Mouse (Mus musculus): ENCODE measurements at regions not wholly inside any gene's neighbourhood (a gene's known extent, or its start where the extent isn't known, plus 50 kb on each side); places are given as distances from the start of the nearest gene placed in this dataset.
A peak's percentile ranks its signal among the peaks of the same experiment; 100 is the strongest.
"Not testable (repeated sequence)": the region's sequence is repeated elsewhere in the genome, so short reads cannot be mapped to it uniquely, and the experiment has no call there.

GRCm38 (mm10) chr6:47679946-47680345 lies 84.8 kb upstream of the Ezh2 start:
- not testable (repeated sequence) for ATAC-seq

- ATAC-seq, result not testable (repeated sequence)
Measured at GRCm38 (mm10) chr6:47672741-47673140, 77.6 kb upstream of the Ezh2 start.

DNA sequence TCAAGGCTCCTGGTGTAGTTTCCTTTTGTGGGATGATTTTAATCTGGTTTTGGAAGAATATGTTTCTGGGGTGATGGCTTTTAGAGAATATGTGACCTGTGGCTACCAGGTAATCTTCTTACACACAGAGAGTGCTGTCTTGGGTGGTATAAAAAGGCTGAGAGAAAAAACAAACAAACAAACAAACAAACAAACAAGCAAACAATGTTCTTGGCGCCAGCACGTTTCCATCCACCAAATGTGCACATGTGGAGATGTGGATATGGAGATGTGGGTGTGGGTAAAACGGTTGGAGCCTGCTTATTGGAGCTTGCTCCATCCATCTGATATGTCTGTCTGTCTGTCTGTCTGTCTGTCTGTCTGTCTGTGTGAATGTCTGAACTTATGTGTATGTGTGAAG lies 57.7 kb upstream of the Ezh2 start:
- ATAC-seq, result not testable (repeated sequence)

GRCm38 (mm10) chr6:47651385-47651718 lies 56.2 kb upstream of the Ezh2 start:
- peak; percentile 4 for ATAC-seq

- peak; percentile 91 for ATAC-seq
Measured at GRCm38 (mm10) chr6:47650463-47651384, 55.6 kb upstream of the Ezh2 start.

- no peak for ATAC-seq
Measured at GRCm38 (mm10) chr6:47649961-47650360, 54.8 kb upstream of the Ezh2 start.

- no peak for ATAC-seq
Measured at GRCm38 (mm10) chr6:47649451-47649931, 54.4 kb upstream of the Ezh2 start.

DNA sequence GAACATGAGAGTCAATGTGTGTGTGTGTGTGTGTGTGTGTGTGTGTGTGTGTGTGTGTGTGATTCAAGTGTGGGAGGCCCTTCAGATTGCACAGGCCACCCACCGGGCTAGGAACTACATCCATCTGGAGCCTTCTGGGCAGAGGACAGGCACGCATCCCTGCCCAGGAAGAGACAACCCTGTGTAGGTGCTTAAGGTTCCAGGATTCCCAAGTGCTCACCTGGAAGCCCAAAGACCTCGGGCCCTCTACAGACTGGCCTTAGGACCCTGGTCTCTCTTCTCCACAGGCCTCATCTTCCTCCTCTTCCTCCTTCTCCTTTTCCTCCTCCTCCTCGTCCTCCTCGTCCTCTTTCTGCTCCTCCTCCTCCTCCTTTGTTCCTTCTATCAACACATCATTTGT lies 53.8 kb upstream of the Ezh2 start:
- no peak for ATAC-seq

- ATAC-seq, result no peak
Measured at GRCm38 (mm10) chr6:47648316-47648715, 53.2 kb upstream of the Ezh2 start.

- no peak for ATAC-seq
Measured at GRCm38 (mm10) chr6:47647876-47648275, 52.7 kb upstream of the Ezh2 start.

DNA sequence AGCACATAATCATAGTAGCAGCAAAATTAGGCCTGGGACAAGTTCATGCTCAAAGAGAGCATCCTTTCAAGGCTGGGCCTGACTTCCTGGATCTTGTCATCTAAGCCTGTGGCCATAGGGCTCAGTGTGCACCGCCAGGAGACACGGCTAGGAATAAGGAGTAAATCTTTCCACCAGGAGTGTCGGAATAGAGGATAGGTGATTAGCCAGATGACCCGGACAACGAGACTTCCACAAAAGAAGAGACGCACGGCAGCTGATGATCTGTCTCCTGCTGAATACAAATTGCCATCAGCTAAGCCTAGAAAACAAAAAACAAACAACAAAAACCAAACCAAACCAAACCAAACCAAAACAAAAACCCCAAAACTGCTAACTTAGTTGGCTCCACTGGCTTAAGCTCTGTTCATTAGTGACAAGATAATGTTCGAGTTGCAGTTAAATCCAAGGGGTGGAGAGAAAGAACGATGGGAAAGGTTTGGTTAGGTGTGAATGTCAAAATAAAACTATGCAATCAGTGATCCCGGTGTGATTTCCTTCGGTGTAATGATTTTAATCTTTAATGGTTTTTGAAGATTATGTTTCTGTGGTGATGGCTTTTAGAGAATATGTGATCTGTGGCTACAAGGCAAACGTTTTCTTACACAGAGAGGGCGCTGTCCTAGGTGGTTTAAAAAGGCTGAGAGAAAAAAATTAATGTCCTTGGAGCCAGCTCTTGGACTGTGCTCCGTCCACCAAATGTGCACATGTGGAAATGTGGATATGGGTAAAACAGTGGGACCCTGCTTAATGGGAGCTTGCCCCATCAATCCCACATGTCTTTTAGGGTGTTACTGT lies 51.8 kb upstream of the Ezh2 start:
- ATAC-seq, result no peak

DNA sequence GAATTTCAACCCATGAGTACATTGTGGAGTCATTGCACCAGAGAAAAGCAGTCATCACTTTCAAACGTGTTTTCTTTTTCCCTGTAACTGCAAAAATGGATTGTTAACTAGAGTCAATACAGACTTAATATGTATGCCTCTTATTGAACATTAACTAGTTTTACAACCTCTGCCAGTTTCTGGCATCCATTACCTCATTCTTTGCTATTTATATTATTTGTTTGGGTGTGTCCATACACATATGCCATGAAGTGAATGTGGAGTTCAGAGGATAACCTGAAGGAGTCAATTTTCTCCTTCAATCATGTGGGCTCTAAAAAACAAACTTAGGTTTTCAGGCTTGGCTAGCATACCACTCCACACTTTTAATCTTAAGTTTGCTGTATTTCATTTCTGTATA lies 50.9 kb upstream of the Ezh2 start:
- no peak for ATAC-seq
